Mouse (Mus musculus) embryonic facial prominence, embryonic 10.5 days (tissue): ENCODE measurements at regions not wholly inside any gene's neighbourhood (a gene's known extent, or its start where the extent isn't known, plus 50 kb on each side); places are given as distances from the start of the nearest gene placed in this dataset.
A peak's percentile ranks its signal among the peaks of the same experiment; 100 is the strongest.

Source experiments
- DNase-seq: peaks from one replicate; pipeline ENCODE4 v3.0.0-alpha.2; 2017; ENCODE audit warnings: low spot score
- H3K27ac ChIP-seq: fragments of 300-500 bp; sonication (generic); replicated peaks from 2 replicates; pipeline ENCODE4 v1.5.1; 2016; ENCODE audit warnings: mild to moderate bottlenecking
- H3K27me3 ChIP-seq: fragments of 300-500 bp; sonication (generic); replicated peaks from 2 replicates; pipeline ENCODE4 v1.6.1; 2016; ENCODE audit warnings: low read depth, mild to moderate bottlenecking; ENCODE audit not compliant: poor library complexity, severe bottlenecking
- H3K36me3 ChIP-seq: fragments of 300-500 bp; sonication (generic); replicated peaks from 2 replicates; pipeline ENCODE4 v1.6.1; 2016; ENCODE audit warnings: mild to moderate bottlenecking, moderate library complexity
- H3K4me1 ChIP-seq: fragments of 300-500 bp; sonication (generic); 2 replicates; pipeline ENCODE4 v1.6.1; 2016
- H3K4me3 ChIP-seq: fragments of 300-500 bp; sonication (generic); 2 replicates; pipeline ENCODE4 v1.5.1; 2016; ENCODE audit warnings: mild to moderate bottlenecking, moderate library complexity
- H3K9me3 ChIP-seq: fragments of 300-500 bp; sonication (generic); 2 replicates; pipeline ENCODE4 v1.6.1; 2016; ENCODE audit warnings: mild to moderate bottlenecking
- WGBS: fragments of 180-500 bp; shearing (Covaris S2); methylation state at CpG from one replicate; pipeline ENCODE4 v1.1.7; 2016; 5-methylcytosine and 5-hydroxymethylcytosine counted together

GRCm38 (mm10) chr10:111580401-111581100 is 74.5 kb downstream of the Phlda1 start:
- H3K4me1 ChIP-seq = peaks cover 31% of the 10 kb centered on the region
- no peak overlapping the region for H3K27ac ChIP-seq
- no peak for DNase-seq
- H3K9me3 ChIP-seq = no peaks in the 10 kb centered on the region
- WGBS = 75% methylated on average over 11 of the region's 11 CpGs
- no peak overlapping the region for H3K4me3 ChIP-seq
- no peaks in the 10 kb centered on the region for H3K36me3 ChIP-seq
- H3K27me3 ChIP-seq = 0 out of 2 replicates have a peak, but pooled peaks cover 5% of the 10 kb centered on the region

- 0 out of 2 replicates have a peak, but pooled peaks cover 5% of the 10 kb centered on the region for H3K27me3 ChIP-seq
- no peak overlapping the region for H3K4me3 ChIP-seq
- peaks cover 20% of the 10 kb centered on the region for H3K4me1 ChIP-seq
- 83% methylated on average over 3 of the region's 3 CpGs for WGBS
- DNase-seq = no peak
- H3K27ac ChIP-seq = no peak overlapping the region
- no peaks in the 10 kb centered on the region for H3K9me3 ChIP-seq
- H3K36me3 ChIP-seq = no peaks in the 10 kb centered on the region
These were observed 75.8 kb downstream of the Phlda1 start for GRCm38 (mm10) chr10:111581847-111582246.

GRCm38 (mm10) chr10:111582321-111583123 is 76.4 kb downstream of the Phlda1 start:
- DNase-seq = no peak
- Histone ChIP-seq H3K27me3 (0 out of 2 replicates have a peak, but pooled peaks cover 5% of the 10 kb centered on the region), H3K4me3 (no peak overlapping the region), H3K27ac (no peak overlapping the region), H3K4me1 (peaks cover 20% of the 10 kb centered on the region), H3K9me3 (no peaks in the 10 kb centered on the region), H3K36me3 (no peaks in the 10 kb centered on the region)
- 87% methylated on average over 14 of the region's 14 CpGs for WGBS

GRCm38 (mm10) chr10:111583124-111583743 is 77.1 kb downstream of the Phlda1 start:
- 94% methylated on average over 20 of the region's 20 CpGs for WGBS
- no peak for DNase-seq
- peaks cover 25% of the 10 kb centered on the region for H3K4me1 ChIP-seq
- H3K9me3 ChIP-seq = no peaks in the 10 kb centered on the region
- H3K36me3 ChIP-seq = no peaks in the 10 kb centered on the region
- H3K4me3 ChIP-seq = no peak overlapping the region
- H3K27me3 ChIP-seq = 0 out of 2 replicates have a peak, but pooled peaks cover 5% of the 10 kb centered on the region
- no peak overlapping the region for H3K27ac ChIP-seq

DNA sequence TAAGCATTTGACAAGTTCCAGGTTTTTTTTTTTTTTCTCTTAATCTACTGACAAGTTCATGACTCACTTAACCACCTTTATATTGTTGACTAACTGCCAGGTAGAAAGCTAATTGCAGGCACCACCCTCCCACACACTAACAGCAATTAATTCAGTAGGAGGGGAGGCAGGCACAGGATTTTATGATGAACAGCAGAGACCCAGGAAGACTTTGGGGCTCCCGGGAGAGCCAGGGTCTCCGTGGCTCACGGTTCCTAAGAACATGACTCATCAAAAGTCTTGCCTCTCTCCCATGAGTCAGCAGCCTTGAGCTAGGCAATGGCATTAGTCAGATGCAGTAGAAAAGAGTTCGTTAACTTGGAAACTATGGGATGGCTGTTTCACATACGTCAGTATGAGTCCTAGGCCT is 77.7 kb downstream of the Phlda1 start:
- Histone ChIP-seq H3K4me3 (no peak overlapping the region), H3K9me3 (no peaks in the 10 kb centered on the region), H3K27ac (no peak overlapping the region), H3K36me3 (no peaks in the 10 kb centered on the region), H3K4me1 (peaks cover 27% of the 10 kb centered on the region), H3K27me3 (0 out of 2 replicates have a peak, but pooled peaks cover 5% of the 10 kb centered on the region)
- 90% methylated on average over 5 of the region's 5 CpGs for WGBS
- no peak for DNase-seq

DNA sequence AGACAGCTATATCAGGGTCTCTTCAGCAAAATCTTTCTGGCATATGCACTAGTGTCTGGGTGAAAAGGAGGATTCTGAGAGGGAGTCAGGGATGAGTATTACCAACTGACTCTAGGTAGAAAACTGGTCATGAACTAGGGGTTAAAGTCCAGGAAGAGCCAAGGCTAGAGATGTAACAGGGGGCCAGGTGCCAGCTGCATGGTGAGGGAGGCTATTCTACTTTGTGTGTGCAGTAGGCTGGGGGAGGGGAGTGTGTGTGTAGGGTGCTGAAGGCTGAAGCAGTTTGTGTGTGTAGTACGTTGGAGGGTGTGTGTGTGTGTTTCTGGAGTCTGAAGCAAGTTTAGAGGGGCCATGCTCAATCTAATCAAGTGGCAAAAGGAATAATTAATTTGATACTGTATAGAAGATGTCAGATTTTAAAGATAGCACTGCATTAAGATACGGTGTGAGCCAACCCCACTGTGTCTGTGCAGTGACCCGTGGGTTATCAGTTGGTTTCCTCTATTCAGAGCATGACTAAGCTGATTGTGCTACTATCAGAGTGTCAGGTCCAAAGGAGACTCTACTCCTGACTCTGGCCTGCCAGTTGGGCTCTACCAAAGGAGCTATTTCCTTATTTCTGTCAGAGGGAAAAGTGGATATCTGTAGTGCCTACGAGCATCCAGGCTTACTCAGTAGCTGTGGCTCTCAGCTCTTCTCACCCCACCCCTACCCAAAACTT is 82.0 kb downstream of the Phlda1 start:
- Histone ChIP-seq H3K9me3 (no peaks in the 10 kb centered on the region), H3K4me1 (peaks cover 6% of the 10 kb centered on the region; the same call in 1 of the 2 replicates), H3K4me3 (no peak overlapping the region), H3K27me3 (no peaks in the 10 kb centered on the region), H3K27ac (no peak overlapping the region), H3K36me3 (no peaks in the 10 kb centered on the region)
- 48% methylated on average over 4 of the region's 4 CpGs for WGBS
- DNase-seq = no peak

GRCm38 (mm10) chr10:111589186-111589585 is 83.1 kb downstream of the Phlda1 start:
- Histone ChIP-seq H3K27ac (no peak overlapping the region), H3K4me1 (peaks cover 6% of the 10 kb centered on the region; the same call in 1 of the 2 replicates), H3K9me3 (no peaks in the 10 kb centered on the region), H3K36me3 (no peaks in the 10 kb centered on the region), H3K27me3 (no peaks in the 10 kb centered on the region), H3K4me3 (no peak overlapping the region)
- DNase-seq = no peak
- WGBS = 60% methylated on average over 3 of the region's 3 CpGs

- Histone ChIP-seq H3K4me3 (no peak overlapping the region), H3K27me3 (no peaks in the 10 kb centered on the region), H3K36me3 (no peaks in the 10 kb centered on the region), H3K9me3 (0 out of 2 replicates have a peak, but pooled peaks cover 4% of the 10 kb centered on the region), H3K4me1 (peaks cover 20% of the 10 kb centered on the region), H3K27ac (no peak overlapping the region; the same call in 1 of the 2 replicates)
- 41% methylated on average over 2 of the region's 2 CpGs for WGBS
- DNase-seq = no peak
These were observed 86.5 kb downstream of the Phlda1 start for GRCm38 (mm10) chr10:111592416-111593149.

GRCm38 (mm10) chr10:111593280-111593679 is 87.2 kb downstream of the Phlda1 start:
- Histone ChIP-seq H3K4me3 (no peak overlapping the region), H3K27me3 (no peaks in the 10 kb centered on the region), H3K4me1 (peaks cover 15% of the 10 kb centered on the region), H3K9me3 (0 out of 2 replicates have a peak, but pooled peaks cover 4% of the 10 kb centered on the region), H3K27ac (no peak overlapping the region; the same call in 1 of the 2 replicates), H3K36me3 (no peaks in the 10 kb centered on the region)
- 92% methylated on average over 2 of the region's 2 CpGs for WGBS
- no peak for DNase-seq

- Histone ChIP-seq H3K36me3 (no peaks in the 10 kb centered on the region), H3K4me1 (peaks cover 14% of the 10 kb centered on the region), H3K9me3 (0 out of 2 replicates have a peak, but pooled peaks cover 4% of the 10 kb centered on the region), H3K4me3 (0 out of 2 replicates have a peak overlapping the region, but pooled peaks have one; percentile 21), H3K27me3 (no peaks in the 10 kb centered on the region), H3K27ac (no peak overlapping the region)
- 93% methylated on average over 11 of the region's 11 CpGs for WGBS
- no peak for DNase-seq
These were observed 88.1 kb downstream of the Phlda1 start for GRCm38 (mm10) chr10:111594171-111594570.

- Histone ChIP-seq H3K27ac (0 out of 2 replicates have a peak overlapping the region, but pooled peaks have one; percentile 40), H3K36me3 (no peaks in the 10 kb centered on the region)
- WGBS = 87% methylated on average over 10 of the region's 10 CpGs
These were observed 88.6 kb downstream of the Phlda1 start for GRCm38 (mm10) chr10:111594651-111595050.

More at GRCm38 (mm10) chr10:111594651-111595050, 88.6 kb downstream of the Phlda1 start:
- peaks cover 18% of the 10 kb centered on the region for H3K4me1 ChIP-seq
- no peaks in the 10 kb centered on the region for H3K27me3 ChIP-seq
- DNase-seq = no peak
- 0 out of 2 replicates have a peak, but pooled peaks cover 4% of the 10 kb centered on the region for H3K9me3 ChIP-seq
- H3K4me3 ChIP-seq = 0 out of 2 replicates have a peak overlapping the region, but pooled peaks have one; percentile 21
